Mouse (Mus musculus) cerebellum, postnatal 25 days (tissue): ENCODE results near the gene Rmi1.
"Not testable (repeated sequence)": the region's sequence is repeated elsewhere in the genome, so short reads cannot be mapped to it uniquely, and the experiment has no call there.

ENCODE experiments used
- DNase-seq, 2 experiments: peaks; one replicate each; pipeline ENCODE4 v3.0.0; 2021; ENCODE audit warnings: mixed read lengths in 2 of 2

The Rmi1 gene

DNA sequence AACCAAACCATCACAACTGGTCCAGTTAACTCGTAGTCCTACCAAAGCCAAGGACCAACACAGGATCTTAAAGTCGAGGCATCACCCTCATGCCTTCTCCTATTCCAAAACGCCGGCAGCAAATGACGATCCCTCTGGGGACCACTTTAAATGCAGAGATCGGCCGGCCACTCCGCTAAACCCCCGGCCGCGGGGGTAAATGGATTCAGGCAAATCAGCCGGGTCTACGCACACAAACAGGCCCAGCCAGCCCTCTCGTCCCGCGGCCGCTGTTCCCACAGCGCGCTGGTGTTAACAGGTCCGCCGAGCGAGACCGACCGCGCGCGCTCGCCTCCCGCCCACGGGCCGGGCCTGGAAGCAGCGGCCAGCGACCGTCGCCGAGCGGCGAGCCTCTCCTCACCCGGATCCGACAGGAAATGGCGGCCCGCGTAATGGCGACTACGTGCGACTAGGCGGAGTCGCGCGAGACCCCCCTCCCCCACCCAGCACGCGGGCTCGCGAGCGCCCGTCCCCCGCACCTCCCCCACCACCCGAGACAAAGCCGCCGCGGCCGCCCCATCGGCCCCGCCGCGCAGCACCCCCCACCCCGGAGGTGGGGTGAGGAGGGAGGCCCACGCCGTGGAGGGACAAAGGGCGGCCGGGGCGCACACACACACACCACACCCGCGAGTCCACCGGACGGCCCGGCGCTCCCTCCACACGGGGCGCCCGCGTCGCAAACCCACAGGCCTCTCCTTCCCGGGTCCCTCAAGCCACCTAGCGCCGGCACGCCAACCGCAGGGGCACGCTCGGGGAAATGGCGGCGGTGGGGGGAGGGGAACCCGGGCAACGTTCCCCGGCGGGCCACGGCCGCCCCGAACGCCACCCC, 679 bp upstream of the Rmi1 start:
- DNase-seq, result peak; percentile 79 to 91

DNA sequence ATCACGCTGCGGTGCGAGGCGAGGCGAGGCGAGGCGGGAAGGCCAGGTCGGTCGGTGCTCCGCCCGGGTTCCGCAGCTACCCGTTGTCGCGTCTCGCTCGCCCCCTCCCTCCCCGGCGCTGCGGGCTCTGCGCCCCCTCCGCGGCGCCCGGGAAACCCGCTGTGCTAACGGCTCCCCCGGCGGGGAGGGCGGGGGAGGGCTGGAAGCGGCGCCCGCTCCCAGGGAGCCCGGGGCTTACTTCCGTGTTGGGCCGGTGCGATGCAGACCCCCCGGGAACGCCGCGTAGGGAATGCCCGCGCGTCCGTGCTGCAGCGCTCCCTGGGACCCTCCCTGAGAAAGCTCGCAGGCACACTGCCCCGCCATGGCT, 679 bp downstream of the Rmi1 start:
- DNase-seq, result no peak

- DNase-seq, result not testable (repeated sequence)
Observed at GRCm38 (mm10) chr13:58403243-58403642, 1.2 kb downstream of the Rmi1 start, which contains the start of gene Hnrnpk. Hnrnpk (minus strand) TSS chr13:58403343.

DNA sequence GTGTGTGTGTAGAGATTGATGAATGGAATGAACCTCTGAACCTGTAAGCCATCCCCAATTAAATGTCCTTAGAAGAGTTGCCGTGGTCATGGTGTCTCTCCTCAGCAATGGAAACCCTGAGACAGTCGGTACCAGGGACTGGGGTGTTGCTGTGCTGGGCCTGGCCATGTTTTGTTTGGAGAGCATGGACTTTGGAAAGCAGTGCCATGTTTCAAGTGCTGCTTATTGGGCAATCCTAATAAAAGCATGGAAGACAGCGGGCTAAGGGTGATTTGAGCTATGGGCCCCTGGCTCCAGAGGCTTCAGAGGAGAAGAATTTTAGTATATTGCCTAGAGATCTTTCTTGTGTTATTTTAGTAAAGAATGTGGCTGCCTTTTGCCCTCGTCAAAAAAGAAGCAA, 9.0 kb downstream of the Rmi1 start:
- no peak for DNase-seq

DNA sequence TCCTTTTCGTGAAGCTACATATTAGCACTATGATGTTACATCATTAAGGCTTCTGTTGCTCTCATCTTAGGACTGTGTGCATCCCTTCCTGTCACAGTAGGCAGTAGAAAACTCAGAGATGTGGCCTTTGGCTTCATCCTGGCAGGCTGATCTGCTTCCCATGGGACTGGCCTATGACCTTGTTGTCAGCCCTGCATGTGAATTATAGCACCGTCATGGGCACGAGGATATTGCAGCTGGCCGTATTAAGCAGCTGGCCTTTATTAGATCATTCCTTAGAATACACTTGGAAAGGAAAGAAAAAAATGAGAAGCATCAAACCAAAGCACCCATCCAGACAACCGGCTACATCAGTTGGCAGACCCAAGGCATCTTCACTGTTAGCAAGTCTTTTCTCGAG, 13.3 kb downstream of the Rmi1 start:
- no peak for DNase-seq

DNA sequence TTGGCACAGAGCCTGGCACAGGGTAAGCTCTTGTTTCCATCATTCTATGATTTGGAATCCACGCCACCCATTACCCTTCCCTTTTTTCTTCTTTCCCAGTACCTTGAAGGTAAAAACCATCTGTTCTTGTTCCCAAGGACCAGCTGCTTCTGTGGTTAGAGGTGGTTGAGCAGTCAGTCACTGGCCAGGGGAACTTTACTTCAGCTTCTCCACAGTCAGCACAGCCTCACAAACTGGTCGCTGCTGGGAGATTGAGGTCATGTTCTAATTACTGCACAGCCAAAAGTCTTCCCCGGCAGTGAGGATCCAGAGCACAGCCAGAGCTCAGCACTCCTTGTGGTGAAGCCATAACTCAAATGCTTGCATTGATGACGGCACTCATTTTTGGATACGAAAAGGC, 13.8 kb downstream of the Rmi1 start:
- peak in 1 of 2 experiments; percentile 17 for DNase-seq

DNA sequence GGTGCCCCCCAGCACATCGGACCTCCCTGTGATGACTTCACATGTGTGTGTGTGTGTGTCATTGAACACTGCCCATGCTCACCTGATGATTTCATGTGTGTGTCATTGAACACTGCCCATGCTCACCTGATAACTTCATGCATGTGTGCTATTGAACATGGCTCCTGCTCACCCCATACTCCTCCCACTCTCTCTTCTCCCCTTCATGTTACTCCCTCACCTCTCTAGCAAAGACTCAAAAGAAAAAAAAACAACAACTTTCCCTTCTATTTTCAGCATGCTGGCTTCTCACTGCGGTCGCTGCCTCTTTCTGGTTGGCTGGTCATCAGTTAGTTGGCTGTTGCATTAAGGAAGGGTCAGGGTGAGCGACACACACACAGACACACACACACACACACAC, 16.6 kb downstream of the Rmi1 start:
- DNase-seq, result no peak

DNA sequence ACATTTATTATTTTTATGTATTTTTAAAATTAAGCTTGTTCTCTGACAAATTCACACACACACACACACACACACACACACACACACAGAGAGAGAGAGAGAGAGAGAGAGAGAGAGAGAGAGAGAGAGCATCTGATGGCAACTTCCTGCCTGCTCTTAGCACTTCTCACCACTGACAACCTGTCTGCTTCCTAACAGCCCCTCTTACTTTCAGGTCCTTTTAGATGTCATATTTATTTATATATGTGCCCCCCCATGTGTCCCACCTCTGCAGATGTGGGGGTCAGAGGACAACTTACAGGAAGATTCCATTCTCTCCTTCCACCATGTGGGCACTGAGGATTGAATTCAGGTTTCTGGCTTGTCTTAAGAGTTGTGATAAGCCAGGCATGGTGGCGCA, 17.2 kb downstream of the Rmi1 start:
- DNase-seq, result no peak

GRCm38 (mm10) chr13:58421026-58421425, 19.0 kb downstream of the Rmi1 start:
- no peak for DNase-seq

DNA sequence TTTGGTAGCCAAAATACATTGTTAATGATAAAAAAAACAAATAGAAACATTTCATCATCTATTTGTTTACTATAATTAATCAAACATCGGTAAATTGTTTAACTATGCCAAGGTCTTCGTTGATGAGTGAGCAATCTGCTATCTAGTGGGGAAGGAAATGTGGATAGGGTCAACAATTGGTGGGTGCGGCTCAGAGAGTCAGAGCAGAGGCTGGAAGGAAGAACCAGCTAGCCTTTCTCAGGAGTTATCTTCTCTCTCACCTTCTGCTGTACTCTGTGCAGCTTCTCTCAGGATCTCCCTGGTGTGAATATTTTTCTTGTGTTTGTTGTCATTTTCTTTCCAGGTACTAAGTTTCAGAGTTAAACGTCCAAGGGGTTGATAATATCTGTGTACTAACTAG, 20.2 kb downstream of the Rmi1 start:
- DNase-seq, result no peak

GRCm38 (mm10) chr13:58423061-58423660, 21.1 kb downstream of the Rmi1 start:
- no peak for DNase-seq

DNA sequence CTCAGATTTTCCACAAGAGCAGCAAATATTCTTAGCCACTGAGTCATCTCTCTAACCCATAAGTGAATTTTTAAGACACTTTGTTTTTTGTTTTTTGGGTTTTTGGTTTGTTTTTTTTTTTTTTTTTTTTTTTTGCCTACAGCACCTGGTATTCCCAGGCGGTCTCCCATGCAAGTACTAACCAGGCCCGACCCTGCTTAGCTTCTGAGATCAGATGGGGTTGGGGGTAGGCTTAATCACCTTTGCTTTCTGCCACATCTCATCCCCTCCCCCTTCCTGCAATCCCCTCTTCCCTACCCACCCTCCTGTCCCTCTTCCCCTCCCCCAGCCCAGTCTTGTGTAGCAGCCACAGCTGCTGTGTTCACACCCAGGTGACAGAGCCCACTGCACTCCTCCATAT, 37.7 kb downstream of the Rmi1 start:
- no peak for DNase-seq

DNA sequence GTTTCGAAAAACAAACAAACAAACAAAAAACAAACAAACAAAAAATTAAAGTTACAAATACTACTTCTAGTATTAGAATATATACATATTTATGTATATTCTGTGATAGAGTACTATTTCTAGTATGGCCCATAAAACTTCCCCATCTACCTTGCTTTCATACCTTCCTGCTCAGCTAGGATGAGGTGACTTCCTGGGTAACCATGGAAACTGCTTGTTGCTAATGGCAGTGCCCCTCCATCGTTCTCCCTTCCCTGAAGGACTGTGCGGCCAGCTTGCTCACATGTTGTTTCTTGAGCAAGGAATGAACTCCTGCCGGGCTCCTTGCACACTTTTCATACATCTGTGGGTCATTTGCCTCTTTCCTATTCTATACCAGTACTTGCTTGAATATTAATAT, 41.3 kb downstream of the Rmi1 start:
- DNase-seq, result no peak

GRCm38 (mm10) chr13:58443787-58444186, 41.7 kb downstream of the Rmi1 start:
- no peak for DNase-seq

DNA sequence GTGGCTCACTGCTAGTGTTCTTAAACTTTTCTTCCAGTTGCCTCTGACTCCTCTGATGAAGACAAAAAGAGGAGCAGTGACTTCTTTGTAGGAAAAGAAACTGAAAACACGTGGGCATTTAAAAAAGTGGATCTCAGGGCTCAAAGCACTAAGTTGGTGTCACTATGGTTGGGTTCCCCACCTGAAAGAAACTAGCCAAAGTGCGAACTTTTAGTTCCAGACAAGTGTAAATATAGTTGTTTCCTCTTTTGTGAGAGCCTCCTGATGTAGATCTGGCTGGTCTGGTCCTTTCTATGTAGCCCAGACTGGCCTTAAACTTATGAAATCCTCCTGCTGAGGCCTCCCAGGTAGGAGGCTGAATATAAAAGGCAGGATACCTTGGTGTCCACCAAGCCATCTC, 44.5 kb downstream of the Rmi1 start:
- no peak for DNase-seq

DNA sequence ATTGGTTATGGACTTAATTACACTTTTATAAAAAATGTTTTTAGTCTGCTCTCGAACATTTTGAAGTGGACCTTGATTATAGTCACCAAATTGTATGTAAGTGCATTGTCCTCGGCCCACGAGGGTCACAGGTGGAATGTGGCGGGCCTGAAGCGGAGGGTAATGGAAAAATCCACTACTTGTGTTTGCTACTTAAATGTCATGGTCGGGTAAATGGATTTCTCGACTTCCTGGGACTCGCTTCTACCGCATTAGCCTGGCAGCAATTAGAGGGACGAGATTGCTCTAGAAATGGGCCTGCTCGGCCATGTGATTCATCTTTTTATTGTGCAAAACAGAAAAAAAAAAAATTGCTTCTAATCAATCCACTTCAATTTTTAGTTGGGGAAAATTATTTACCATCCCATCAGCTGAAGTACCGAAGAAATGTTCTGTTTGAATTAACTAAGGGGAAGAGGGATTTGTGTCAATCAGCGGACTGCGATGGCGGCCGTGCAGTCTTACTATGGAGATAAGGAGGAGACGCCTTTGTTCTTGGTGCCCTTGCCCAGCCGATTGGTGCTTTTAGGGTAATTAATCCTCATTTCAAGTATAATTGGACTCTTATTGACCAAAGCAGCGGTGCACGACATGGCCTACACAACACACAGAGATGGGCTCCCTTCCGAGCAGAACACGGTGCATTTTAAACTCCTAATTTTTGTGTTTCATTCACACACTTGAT, 48.6 kb downstream of the Rmi1 start:
- DNase-seq, result no peak

DNA sequence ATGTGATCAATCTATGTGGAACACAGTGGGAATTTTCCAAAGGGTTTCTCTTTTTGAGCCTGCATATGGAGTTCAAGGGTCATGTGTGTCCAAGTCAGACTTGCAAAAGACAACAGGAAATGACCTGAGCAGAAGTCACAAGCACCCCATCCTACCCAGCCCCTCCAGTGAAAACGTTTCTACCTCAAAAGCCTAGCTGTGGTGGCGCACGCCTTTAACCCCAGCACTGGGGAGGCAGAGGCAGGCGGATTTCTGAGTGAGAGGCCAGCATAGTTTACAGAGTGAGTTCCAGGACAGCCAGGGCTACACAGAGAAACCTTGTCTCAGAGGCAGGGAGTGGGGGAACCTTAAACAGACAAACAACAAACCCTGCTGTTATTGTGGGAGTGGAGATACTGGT, 50.2 kb downstream of the Rmi1 start:
- DNase-seq, result no peak

- DNase-seq, result peak in 1 of 2 experiments; percentile 6
Observed at GRCm38 (mm10) chr13:58452651-58453413, 50.8 kb downstream of the Rmi1 start.

DNA sequence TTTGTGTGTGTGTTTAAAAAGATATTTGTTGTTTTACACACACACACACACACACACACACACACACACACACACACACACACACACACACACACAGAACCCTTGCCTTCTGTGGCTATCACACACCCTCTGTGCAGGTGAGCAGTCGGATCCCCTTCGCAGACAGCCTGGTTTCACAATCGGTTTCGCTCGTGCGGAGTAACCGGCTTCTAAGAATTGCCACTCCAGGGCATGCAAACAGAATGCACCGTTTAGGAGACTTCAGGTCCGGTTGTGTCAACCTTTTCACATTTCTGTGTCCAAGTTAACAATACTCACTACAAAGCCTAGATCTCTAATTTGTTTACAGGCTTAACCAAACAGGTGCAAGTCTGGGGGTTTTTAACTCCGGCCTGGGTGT, 51.5 kb downstream of the Rmi1 start:
- DNase-seq, result no peak

- DNase-seq, result no peak
Observed at GRCm38 (mm10) chr13:58456547-58456946, 54.5 kb downstream of the Rmi1 start.

DNA sequence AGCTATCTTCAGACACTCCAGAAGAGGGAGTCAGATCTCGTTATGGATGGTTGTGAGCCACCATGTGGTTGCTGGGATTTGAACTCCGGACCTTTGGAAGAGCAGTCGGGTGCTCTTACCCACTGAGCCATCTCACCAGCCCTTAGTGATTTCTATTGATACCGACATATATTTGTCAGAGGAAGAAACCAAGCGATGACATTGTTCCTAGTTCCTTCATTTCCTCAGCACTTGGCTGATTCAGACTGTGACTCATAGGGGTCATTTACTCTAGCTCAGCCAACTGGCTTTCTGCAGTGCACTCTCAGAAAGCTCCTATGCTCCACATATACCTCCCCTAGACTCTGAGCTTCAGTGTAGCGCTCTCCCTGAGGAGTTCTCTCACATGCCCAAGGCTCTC, 56.8 kb downstream of the Rmi1 start:
- DNase-seq, result not testable (repeated sequence)
